Mouse (Mus musculus) kidney, postnatal 0 days (tissue): ENCODE measurements around the gene Icos. TPM values are rescaled to one million over a fixed set of nuclear protein-coding genes. Genes with fewer than 3 reads are reported as not detected.

Experiments used
- ATAC-seq: fragments of 200-750 bp; cut with Nextera tagmentation; replicated peaks from 2 replicates; pipeline ENCODE4 v1.8.0; 2017; ENCODE audit warnings: low read depth, moderate number of reproducible peaks, moderate TSS enrichment, moderate library complexity; ENCODE audit not compliant: low FRiP score
- DNase-seq: peaks from one replicate; pipeline ENCODE4 v3.0.0-alpha.2; 2016; ENCODE audit warnings: low spot score
- H3K27ac ChIP-seq: fragments of 300-500 bp; sonication (generic); 2 replicates; pipeline ENCODE4 v1.5.1; 2014; ENCODE audit warnings: mild to moderate bottlenecking
- H3K27me3 ChIP-seq: fragments of 300-500 bp; sonication (generic); 2 replicates; pipeline ENCODE4 v1.6.1; 2014; ENCODE audit warnings: low read length, mixed read lengths; ENCODE audit not compliant: insufficient read depth
- H3K36me3 ChIP-seq: fragments of 300-500 bp; sonication (generic); 2 replicates; pipeline ENCODE4 v1.6.1; 2014; ENCODE audit warnings: low read length, mixed read lengths; ENCODE audit not compliant: insufficient read depth
- H3K4me1 ChIP-seq: fragments of 300-500 bp; sonication (generic); replicated peaks from 2 replicates; pipeline ENCODE4 v1.6.1; 2014; ENCODE audit warnings: antibody characterized with exemption, low read length, mixed read lengths; ENCODE audit not compliant: insufficient read depth
- H3K4me2 ChIP-seq: fragments of 300-500 bp; sonication (generic); 2 replicates; pipeline ENCODE4 v1.6.1; 2014; ENCODE audit warnings: mild to moderate bottlenecking, low read length, moderate library complexity, mixed read lengths
- H3K4me3 ChIP-seq: fragments of 300-500 bp; sonication (generic); replicated peaks from 2 replicates; pipeline ENCODE4 v1.5.1; 2014; ENCODE audit warnings: low read depth, low read length
- H3K9ac ChIP-seq: fragments of 300-500 bp; sonication (generic); 2 replicates; pipeline ENCODE4 v1.6.1; 2014; ENCODE audit warnings: low read depth, low read length
- H3K9me3 ChIP-seq: fragments of 300-500 bp; sonication (generic); replicated peaks from 2 replicates; pipeline ENCODE4 v1.6.1; 2016; ENCODE audit warnings: low read length, inconsistent platforms, mixed read lengths
- CTCF ChIP-seq: IDR thresholded peaks from 2 replicates; pipeline ENCODE4 v1.5.1; 2016; ENCODE audit warnings: antibody characterized with exemption, low read depth, mild to moderate bottlenecking, moderate library complexity
- WGBS: fragments of 180-500 bp; shearing (Covaris S2); extraction: QIAGEN DNeasy Blood & Tissue Kit; methylation state at CpG from one replicate; pipeline ENCODE4 v1.1.7; 2014; 5-methylcytosine and 5-hydroxymethylcytosine counted together
- polyA plus RNA-seq: library from polyadenylated mRNA; unstranded; fragments of >200 nt; fragmentation: Nextera tagmentation; extraction: Ambion mirVana; gene quantifications from 2 replicates; pipeline ENCODE4 v1.2.1, GENCODE M21; 2015

Gene Icos
- polyA plus RNA-seq, 1 experiment from 2014 or later, result 0.08 TPM

GRCm38 (mm10) chr1:60938974-60939373 lies 38.8 kb upstream of the Icos start:
- H3K27ac ChIP-seq, result no peak overlapping the region
- no peak overlapping the region for H3K4me3 ChIP-seq
- H3K9me3 ChIP-seq, result no peaks in the 10 kb centered on the region
- no peak overlapping the region for H3K4me2 ChIP-seq
- H3K36me3 ChIP-seq, result no peaks in the 10 kb centered on the region
- no peak for DNase-seq
- 86% methylated on average over 5 of the region's 5 CpGs for WGBS
- TF ChIP-seq CTCF, result no peak
- H3K4me1 ChIP-seq, result no peaks in the 10 kb centered on the region
- H3K9ac ChIP-seq, result no peak overlapping the region
- H3K27me3 ChIP-seq, result no peaks in the 10 kb centered on the region
- ATAC-seq, result no peak

GRCm38 (mm10) chr1:60940023-60940422 lies 37.7 kb upstream of the Icos start:
- no peaks in the 10 kb centered on the region for H3K27me3 ChIP-seq
- WGBS, result 84% methylated on average over 3 of the region's 3 CpGs
- no peak for TF ChIP-seq CTCF
- H3K4me2 ChIP-seq, result no peak overlapping the region
- DNase-seq (no peak), ATAC-seq (no peak)
- no peak overlapping the region for H3K27ac ChIP-seq
- H3K9ac ChIP-seq, result no peak overlapping the region
- H3K9me3 ChIP-seq, result no peaks in the 10 kb centered on the region
- no peak overlapping the region for H3K4me3 ChIP-seq
- H3K4me1 ChIP-seq, result no peaks in the 10 kb centered on the region
- no peaks in the 10 kb centered on the region for H3K36me3 ChIP-seq

- Histone ChIP-seq H3K4me2 (no peak overlapping the region), H3K36me3 (no peaks in the 10 kb centered on the region), H3K9me3 (no peaks in the 10 kb centered on the region), H3K27me3 (no peaks in the 10 kb centered on the region), H3K9ac (no peak overlapping the region), H3K4me3 (no peak overlapping the region), H3K27ac (no peak overlapping the region), H3K4me1 (no peaks in the 10 kb centered on the region)
- no peak for ATAC-seq
- TF ChIP-seq CTCF, result no peak
- DNase-seq, result no peak
- WGBS, result 79% methylated on average over 1 of the region's 1 CpGs
Observed at GRCm38 (mm10) chr1:60940620-60941019, 37.1 kb upstream of the Icos start.

- no peak overlapping the region for H3K9ac ChIP-seq
- DNase-seq, result no peak
- no peak overlapping the region for H3K27ac ChIP-seq
- H3K4me2 ChIP-seq, result no peak overlapping the region
- H3K4me3 ChIP-seq, result no peak overlapping the region
- no peak for ATAC-seq
- H3K9me3 ChIP-seq, result no peaks in the 10 kb centered on the region
- H3K27me3 ChIP-seq, result no peaks in the 10 kb centered on the region
- 86% methylated on average over 5 of the region's 5 CpGs for WGBS
- H3K36me3 ChIP-seq, result no peaks in the 10 kb centered on the region
- H3K4me1 ChIP-seq, result no peaks in the 10 kb centered on the region
- TF ChIP-seq CTCF, result no peak
Observed at GRCm38 (mm10) chr1:60941056-60942048, 36.4 kb upstream of the Icos start.

- no peak for DNase-seq
- H3K4me2 ChIP-seq, result no peak overlapping the region
- no peaks in the 10 kb centered on the region for H3K9me3 ChIP-seq
- H3K9ac ChIP-seq, result no peak overlapping the region
- no peaks in the 10 kb centered on the region for H3K27me3 ChIP-seq
- no peak overlapping the region for H3K27ac ChIP-seq
- WGBS, result 83% methylated on average over 2 of the region's 2 CpGs
- H3K36me3 ChIP-seq, result no peaks in the 10 kb centered on the region
- H3K4me1 ChIP-seq, result no peaks in the 10 kb centered on the region
- H3K4me3 ChIP-seq, result no peak overlapping the region
- no peak for TF ChIP-seq CTCF
- no peak for ATAC-seq
Observed at GRCm38 (mm10) chr1:60942921-60943320, 34.8 kb upstream of the Icos start.

GRCm38 (mm10) chr1:60945633-60946401 lies 31.9 kb upstream of the Icos start:
- Histone ChIP-seq H3K4me1 (no peaks in the 10 kb centered on the region), H3K9me3 (no peaks in the 10 kb centered on the region), H3K27ac (no peak overlapping the region), H3K36me3 (no peaks in the 10 kb centered on the region), H3K9ac (no peak overlapping the region), H3K27me3 (no peaks in the 10 kb centered on the region), H3K4me2 (no peak overlapping the region), H3K4me3 (no peak overlapping the region)
- WGBS, result 79% methylated on average over 8 of the region's 8 CpGs
- DNase-seq, result no peak
- no peak for TF ChIP-seq CTCF
- ATAC-seq, result no peak
